Mouse (Mus musculus) T-helper 17 cell (primary cell): ENCODE measurements around the gene Clcnkb.

ENCODE experiments used
- in situ Hi-C, 2 experiments: fragments of 300-600 bp; cut with MboI, MseI; formaldehyde crosslinking; loops; 1 replicate in 1 of 2; 2 replicates in 1 of 2; pipeline ENCODE4 v1.15.1; 2025; ENCODE audit warnings: high pct_unique_total_duplicates in 2 of 2

Clcnkb gene

DNA sequence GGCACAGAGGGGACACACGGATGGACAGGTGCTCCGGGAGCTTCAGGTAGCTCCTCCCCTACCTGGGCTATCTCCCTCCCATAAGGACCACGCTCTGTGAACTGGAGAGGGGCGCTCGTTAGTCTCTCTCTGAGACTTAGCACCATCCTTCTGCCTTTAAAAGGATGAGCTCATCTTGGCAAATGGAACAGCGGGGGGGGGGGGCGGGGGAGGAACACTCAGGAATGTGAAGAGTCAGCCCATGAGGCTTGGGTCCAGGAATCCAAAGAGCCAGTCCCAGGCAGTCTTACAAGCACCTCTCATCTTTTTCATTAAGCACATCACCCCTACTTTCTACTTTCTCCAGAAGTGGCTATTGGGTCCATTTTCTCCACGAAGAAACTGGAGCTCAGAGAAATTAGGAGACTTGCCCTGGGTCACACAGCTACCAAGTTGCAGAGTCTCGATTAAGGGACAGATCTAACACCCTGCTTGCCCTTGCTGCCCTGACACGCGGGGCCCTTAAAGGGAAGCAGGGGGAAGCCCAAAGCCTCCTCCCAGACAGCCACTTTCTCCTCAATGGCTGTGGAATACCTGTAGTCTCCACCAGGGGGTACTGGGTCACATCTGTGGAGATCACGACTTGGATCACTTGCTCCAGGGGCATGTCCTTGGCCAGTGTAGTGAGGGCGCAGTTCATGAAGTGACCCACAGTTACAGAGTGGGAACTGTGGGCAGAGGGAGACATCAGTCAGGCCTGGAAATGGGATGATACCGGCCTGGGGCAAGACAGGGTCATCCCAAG is 9.1 kb downstream of the Clcnkb start:
- in situ Hi-C loops, result loop anchor here in 1 of 2 experiments (5.0 kb wide), 1 partner anchor 51 kb away; no protein-coding TSS in a partner anchor

- in situ Hi-C loops, result loop anchor here in 1 of 2 experiments (5.0 kb wide), 1 partner anchor 52 kb away; no protein-coding TSS in a partner anchor
Observed at GRCm38 (mm10) chr4:141405314-141405622, 10.5 kb downstream of the Clcnkb start.

- in situ Hi-C loops, result loop anchor here in 1 of 2 experiments (5.0 kb wide), 2 partner anchors 53 to 163 kb away; no protein-coding TSS in a partner anchor
Observed at GRCm38 (mm10) chr4:141404518-141405313, 11.1 kb downstream of the Clcnkb start.

DNA sequence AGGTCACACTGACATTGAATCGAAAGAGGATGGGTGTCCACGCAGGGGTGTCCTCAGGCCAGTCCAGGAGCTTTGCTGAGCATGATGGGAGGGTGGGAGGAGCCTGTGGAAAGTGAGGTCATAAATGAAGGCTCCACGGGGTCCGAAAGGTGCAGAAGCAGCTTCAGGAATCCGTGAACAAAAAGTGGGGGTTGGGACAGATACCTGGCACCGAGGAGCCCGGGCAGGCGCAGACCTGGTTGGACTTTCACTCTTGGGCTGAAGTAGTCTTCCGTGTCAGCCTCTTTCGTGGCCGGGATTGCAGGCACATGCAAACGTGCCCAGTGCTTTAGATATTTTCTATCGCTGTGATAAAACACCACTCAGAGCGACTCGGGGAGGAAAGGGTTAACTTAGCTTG is 15.6 kb downstream of the Clcnkb start:
- in situ Hi-C loops, result loop anchor here in 1 of 2 experiments (5.0 kb wide), 1 partner anchor 167 kb away; no protein-coding TSS in a partner anchor

GRCm38 (mm10) chr4:141398545-141398944 is 17.3 kb downstream of the Clcnkb start, which contains the start of gene Clcnka:
Clcnka (minus strand) TSS chr4:141398724.
- in situ Hi-C loops, result loop anchor here in 1 of 2 experiments (10.0 kb wide), 2 partner anchors 176 to 456 kb away; no protein-coding TSS in a partner anchor

GRCm38 (mm10) chr4:141397861-141398260 is 18.0 kb downstream of the Clcnkb start:
- in situ Hi-C loops, result loop anchor here in 1 of 2 experiments (10.0 kb wide), 2 partner anchors 177 to 457 kb away; no protein-coding TSS in a partner anchor

DNA sequence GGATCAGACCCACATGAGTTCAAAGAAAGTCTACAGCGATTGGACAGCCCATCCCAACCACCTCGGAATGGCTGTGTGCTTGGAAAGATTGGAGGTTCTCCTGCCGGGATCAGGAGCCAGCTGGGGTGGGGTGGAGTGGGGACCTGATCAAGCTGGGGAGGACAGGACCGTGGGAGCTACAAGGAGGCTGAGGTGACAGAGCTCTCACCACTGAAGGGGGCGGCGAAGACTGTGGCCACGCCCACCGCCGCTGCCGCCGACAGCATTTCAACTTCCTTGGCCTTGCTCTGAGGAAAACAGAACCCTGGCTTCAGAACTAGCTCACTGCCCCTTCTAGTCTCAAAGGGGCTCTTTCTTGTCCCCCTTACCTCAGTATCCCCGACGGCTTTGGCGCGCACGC is 21.1 kb downstream of the Clcnkb start:
- in situ Hi-C loops, result loop anchor here in 1 of 2 experiments (10.0 kb wide), 2 partner anchors 180 to 460 kb away; no protein-coding TSS in a partner anchor

GRCm38 (mm10) chr4:141391293-141391692 is 24.5 kb downstream of the Clcnkb start:
- in situ Hi-C loops, result loop anchor here in 1 of 2 experiments (10.0 kb wide), 2 partner anchors 184 to 464 kb away; no protein-coding TSS in a partner anchor

- in situ Hi-C loops, result loop anchor here in 1 of 2 experiments (10.0 kb wide), 2 partner anchors 185 to 465 kb away; no protein-coding TSS in a partner anchor
Observed at GRCm38 (mm10) chr4:141389366-141390150, 26.3 kb downstream of the Clcnkb start.

- in situ Hi-C loops, result no loop called here
Observed at GRCm38 (mm10) chr4:141387933-141388332, 27.9 kb downstream of the Clcnkb start.

DNA sequence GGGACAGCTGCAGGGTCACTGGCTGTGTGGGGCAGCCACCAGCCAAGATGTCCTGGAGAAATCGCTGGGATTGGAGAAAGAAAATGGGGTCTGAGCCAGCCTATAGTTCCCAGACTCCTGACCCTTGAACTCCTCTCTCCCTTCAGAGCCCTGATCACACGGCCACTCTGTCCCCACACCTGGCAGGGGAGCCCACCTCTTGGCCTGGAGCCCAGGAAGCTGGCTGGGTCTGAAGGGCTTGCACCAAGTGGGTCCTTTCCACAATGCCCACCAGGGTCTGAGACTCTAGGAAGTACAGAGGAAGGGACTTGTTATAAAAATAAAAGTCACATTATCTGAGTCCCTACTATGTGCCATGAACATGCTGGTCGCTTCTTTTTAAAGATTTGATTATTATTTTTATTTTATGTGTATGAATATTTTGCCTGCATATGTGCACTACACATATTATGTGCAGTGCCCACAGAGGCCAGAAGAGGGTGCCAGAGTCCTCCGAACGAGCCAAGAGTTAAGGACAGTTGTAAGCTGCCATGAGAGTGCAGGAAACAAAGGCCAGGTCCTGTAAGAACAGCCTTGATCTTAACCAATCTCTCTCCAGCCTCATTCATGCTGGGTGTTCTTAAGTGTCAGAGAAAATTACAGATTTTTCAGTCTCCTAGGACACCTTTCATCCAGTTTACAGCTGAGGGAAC is 28.6 kb downstream of the Clcnkb start:
- in situ Hi-C loops, result no loop called here

DNA sequence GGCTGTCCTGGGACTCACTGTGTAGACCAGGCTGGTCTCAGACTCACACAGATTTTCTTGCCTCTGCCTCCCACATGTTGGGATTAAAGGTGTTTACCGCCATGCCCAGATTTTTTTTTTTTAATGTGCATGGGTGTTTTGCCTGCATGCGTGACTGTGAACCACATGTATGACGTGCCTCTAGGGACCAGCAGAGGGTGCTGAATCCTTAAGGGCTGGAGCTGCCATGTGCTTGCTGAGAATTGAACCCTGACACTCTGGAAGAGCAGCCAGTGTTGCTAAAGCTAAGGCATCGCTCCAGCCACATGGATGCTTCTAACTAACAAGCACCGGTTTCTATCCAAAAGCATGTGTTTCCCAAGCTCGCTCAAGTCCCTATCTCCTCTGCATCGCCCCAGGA is 29.7 kb downstream of the Clcnkb start:
- in situ Hi-C loops, result no loop called here

DNA sequence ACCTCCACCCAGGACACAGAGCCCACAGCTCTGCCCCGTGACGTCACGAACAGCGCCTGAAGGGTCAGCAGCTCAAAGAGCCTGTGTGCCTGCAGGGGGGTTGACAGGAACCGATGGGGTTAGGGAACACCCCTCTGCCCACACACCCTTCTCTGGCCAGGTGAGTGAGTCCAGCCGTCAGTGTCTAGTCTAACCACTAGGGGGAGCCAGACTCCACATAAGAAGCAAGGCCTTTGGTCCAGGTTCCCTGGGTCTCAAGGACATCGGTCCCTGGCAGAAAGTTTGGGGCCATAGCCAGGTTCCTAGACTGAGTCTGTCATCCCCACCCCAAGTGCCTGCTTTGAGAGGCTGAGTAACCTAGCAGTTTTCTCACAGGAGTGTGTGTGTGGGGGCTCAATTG is 30.5 kb downstream of the Clcnkb start:
- in situ Hi-C loops, result no loop called here

- in situ Hi-C loops, result no loop called here
Observed at GRCm38 (mm10) chr4:141382406-141382805, 33.4 kb downstream of the Clcnkb start.

GRCm38 (mm10) chr4:141379674-141380073 is 36.1 kb downstream of the Clcnkb start:
- in situ Hi-C loops, result no loop called here

DNA sequence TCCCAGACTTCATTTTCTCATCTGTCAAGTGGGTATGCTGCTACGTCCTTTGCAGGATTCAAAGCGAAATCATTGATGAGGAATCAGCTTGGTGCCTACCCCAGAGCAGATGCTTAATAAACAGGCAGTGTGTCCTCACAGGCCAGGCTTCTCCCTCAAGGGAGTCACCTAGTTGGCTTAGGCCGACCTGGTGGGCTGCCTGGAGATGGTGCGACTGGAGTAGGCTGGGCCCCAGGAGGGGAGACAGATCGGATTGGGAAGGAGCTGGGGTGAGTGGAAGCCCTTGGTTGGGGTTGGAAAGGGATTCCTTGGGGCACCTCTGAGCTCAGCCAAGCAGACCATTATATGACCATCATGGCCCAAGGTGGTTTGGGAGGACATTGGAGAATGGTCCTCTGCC is 43.4 kb downstream of the Clcnkb start:
- in situ Hi-C loops, result no loop called here

DNA sequence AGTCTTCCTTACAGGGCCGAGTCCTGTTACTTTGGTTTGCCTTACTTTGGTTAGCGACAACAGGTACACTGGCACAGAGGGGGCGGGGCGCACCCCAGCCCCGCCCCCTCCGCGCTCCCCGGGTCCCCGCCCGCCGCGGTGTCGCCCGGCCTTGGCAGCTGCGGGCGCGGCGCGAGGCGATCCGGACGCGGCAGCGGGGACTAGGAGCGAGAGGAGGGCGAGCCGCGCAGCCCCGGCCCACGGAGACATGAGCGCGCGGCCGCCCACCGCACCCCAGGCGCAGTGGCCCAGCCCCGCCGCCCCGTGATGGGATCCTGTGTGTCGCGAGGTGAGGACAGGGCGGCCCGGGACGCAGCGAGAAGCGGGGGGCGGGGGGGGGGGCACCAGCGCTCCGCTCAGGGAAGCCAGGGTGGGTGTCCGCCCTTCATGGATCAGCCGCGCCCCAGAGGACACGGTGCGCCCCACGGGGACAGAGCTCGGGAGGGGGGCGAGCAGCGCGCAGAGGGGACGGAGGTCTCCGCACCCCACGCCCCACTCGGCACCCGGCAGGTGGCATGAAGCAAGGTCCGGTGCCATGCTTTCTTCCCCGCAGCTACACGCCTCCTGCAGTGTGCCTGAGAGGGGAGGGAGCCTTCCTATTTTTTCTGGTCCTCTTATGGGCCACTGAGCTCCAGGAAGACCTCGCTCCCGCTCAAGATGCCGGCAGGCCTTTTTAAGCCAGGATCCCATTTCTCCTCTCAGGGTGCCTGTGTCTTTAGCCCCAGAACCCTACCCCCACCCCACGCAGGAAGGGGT is 47.6 kb downstream of the Clcnkb start, which contains the start of gene Fam131c:
TSS of gene Fam131c (plus strand) at position 224 of the 795 bp plus-strand sequence.
- in situ Hi-C loops, result no loop called here

DNA sequence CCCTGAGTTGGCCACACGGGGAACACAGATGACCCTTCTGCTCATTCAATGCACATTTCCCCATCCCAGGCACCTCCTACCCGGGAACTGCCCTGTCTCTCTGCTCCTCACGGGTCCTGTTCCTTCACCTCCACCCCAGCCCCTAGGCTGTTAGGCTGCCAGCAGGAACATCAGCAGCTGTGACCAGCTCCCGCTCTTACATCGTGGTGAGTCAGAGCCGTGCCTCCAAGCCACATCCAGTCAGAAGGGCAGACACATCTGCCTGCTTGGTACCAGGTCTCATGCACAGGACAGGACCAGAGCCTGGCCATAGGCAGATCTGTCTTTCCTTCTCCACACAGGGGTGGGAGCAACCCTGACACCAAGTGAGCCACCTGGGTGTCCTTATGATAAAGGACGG is 49.9 kb downstream of the Clcnkb start:
- in situ Hi-C loops, result no loop called here

DNA sequence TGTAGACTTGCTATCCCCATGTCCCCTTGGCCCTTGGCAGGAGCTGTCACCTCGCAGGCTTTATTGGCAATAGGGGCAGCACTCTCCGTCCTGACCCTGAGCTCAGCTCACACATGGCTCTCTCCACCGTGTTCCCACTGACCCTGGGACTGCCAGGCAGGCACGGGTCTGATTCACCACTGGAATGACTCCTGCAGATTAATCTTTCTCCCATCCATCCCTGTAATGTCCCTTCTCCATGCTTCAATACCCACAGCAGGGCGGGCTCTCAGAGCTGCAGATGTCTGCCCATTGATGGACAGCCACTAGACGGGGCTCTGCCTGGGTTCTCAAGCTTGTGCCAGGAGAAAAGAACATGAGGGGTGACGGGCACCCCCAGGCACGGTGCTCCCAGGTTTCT is 50.7 kb downstream of the Clcnkb start:
- in situ Hi-C loops, result no loop called here
